Mouse (Mus musculus) left cerebral cortex, adult 8-10 months (tissue): ENCODE measurements around the gene Tcp11l2. TPM values are rescaled to one million over a fixed set of nuclear protein-coding genes. Genes with fewer than 3 reads are reported as not detected.

Source experiments
- DNase-seq, 2 experiments: peaks; one replicate each; pipeline ENCODE4 v3.0.0; 2022; ENCODE audit warnings: low spot score in 2 of 2
- total RNA-seq, 4 experiments: library from RNA; stranded (reverse); gene quantifications; 2 replicates each; pipeline ENCODE4 v1.2.4; 2022

Gene Tcp11l2
- 10 to 100 TPM; 21.0 to 24.7 (median 22.5) TPM for total RNA-seq

- DNase-seq, result peak; percentile 88 to 94
Observed at GRCm38 (mm10) chr10:84576395-84577070, at the start of gene Tcp11l2. Gene Tcp11l2, plus strand, starts transcription at chr10:84576626.

GRCm38 (mm10) chr10:84527070-84527469, 49.4 kb upstream of the Tcp11l2 start:
- DNase-seq, result no peak

- no peak for DNase-seq
Observed at GRCm38 (mm10) chr10:84527631-84528030, 48.8 kb upstream of the Tcp11l2 start.

GRCm38 (mm10) chr10:84530388-84530787, 46.0 kb upstream of the Tcp11l2 start:
- no peak for DNase-seq

- no peak for DNase-seq
Observed at GRCm38 (mm10) chr10:84531576-84531975, 44.9 kb upstream of the Tcp11l2 start.

- DNase-seq, result no peak
Observed at GRCm38 (mm10) chr10:84532191-84532889, 44.1 kb upstream of the Tcp11l2 start.

GRCm38 (mm10) chr10:84532911-84533882, 43.2 kb upstream of the Tcp11l2 start:
- peak in 1 of 2 experiments; percentile 22 for DNase-seq

- no peak for DNase-seq
Observed at GRCm38 (mm10) chr10:84533912-84534671, 42.3 kb upstream of the Tcp11l2 start, which contains the start of gene Ckap4. Gene Ckap4, minus strand, starts transcription at chr10:84534062.

- DNase-seq, result no peak
Observed at GRCm38 (mm10) chr10:84535458-84535857, 41.0 kb upstream of the Tcp11l2 start.

GRCm38 (mm10) chr10:84535859-84536258, 40.6 kb upstream of the Tcp11l2 start:
- no peak for DNase-seq

- DNase-seq, result no peak
Observed at GRCm38 (mm10) chr10:84539651-84540050, 36.8 kb upstream of the Tcp11l2 start.

- no peak for DNase-seq
Observed at GRCm38 (mm10) chr10:84542802-84543658, 33.4 kb upstream of the Tcp11l2 start.

GRCm38 (mm10) chr10:84544841-84545610, 31.4 kb upstream of the Tcp11l2 start:
- DNase-seq, result no peak

- DNase-seq, result no peak
Observed at GRCm38 (mm10) chr10:84549146-84549919, 27.1 kb upstream of the Tcp11l2 start.

- no peak for DNase-seq
Observed at GRCm38 (mm10) chr10:84549920-84550293, 26.5 kb upstream of the Tcp11l2 start.

GRCm38 (mm10) chr10:84551846-84552245, 24.6 kb upstream of the Tcp11l2 start:
- no peak for DNase-seq

GRCm38 (mm10) chr10:84552477-84552876, 23.9 kb upstream of the Tcp11l2 start:
- no peak for DNase-seq

- DNase-seq, result no peak
Observed at GRCm38 (mm10) chr10:84554291-84555009, 22.0 kb upstream of the Tcp11l2 start.
